Mouse (Mus musculus): ENCODE results near the gene Tex2.

DNA sequence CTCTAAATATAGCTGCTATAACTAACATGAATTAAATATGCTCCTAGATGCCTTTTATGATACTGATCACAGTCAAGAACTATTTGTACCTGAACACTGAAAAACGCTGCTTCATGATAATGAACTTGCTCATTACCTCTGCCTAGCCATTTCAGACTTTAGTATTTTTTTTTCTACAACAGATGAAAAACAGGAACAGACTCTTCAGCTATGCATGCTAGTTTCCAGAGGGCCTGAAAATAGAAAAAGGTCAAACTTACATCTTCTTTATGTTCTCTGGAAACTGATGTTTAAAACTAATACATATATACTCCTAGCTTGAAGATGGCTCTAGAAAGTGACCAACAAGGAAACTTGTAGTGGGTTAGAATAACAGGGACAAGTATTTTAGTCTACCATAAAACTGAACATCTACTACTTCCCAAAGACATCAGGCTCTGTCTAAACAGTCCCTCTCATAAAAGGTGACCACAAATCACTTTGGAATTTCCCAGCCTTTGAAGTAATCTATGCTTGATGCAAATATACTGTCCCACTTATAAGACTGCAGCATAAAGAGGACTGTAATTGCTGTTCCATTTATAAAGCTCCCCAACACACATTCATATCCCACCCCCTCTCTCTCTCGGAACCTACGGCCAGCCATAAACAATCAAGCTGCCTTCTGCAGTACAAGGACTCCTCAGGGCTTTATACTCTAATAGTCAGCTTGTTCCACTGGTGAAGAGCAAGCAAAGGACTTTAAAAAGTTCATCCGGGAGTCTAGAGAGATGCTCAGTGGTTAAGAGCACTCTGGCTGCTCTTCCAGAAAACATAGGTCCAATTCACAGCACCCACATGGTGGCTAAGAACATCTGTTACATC is 148.3 kb downstream of the Tex2 start:
- no peak for TF ChIP-seq POLR2A (IDR thresholded peaks at IDR 0.05; ENCODE audit: control insufficient read depth, extremely low read depth, insufficient read depth, low read length, poor library complexity)
- no peak for TF ChIP-seq CTCF (IDR thresholded peaks at IDR 0.05; ENCODE audit: borderline replicate concordance, control insufficient read depth, extremely low read depth, insufficient read depth, low read length, poor library complexity)

Measured in thymus, adult 2 months (tissue).